Mouse (Mus musculus) neural tube, embryonic 13.5 days (tissue): Measurements from ENCODE around the gene Mylk2. TPM values are rescaled to one million over a fixed set of nuclear protein-coding genes. Genes with fewer than 3 reads are reported as not detected.

Experiments
- ATAC-seq: fragments of 200-750 bp; cut with Nextera tagmentation; 2 replicates; pipeline ENCODE4 v1.8.0; 2017; ENCODE audit warnings: low read depth, mild to moderate bottlenecking, moderate TSS enrichment, moderate library complexity
- H3K27ac ChIP-seq: fragments of 300-500 bp; sonication (generic); replicated peaks from 2 replicates; pipeline ENCODE4 v1.5.1; 2015; ENCODE audit warnings: moderate library complexity, mild to moderate bottlenecking, inconsistent platforms
- H3K27me3 ChIP-seq: fragments of 300-500 bp; sonication (generic); 2 replicates; pipeline ENCODE4 v1.6.1; 2015; ENCODE audit warnings: mild to moderate bottlenecking, inconsistent platforms
- H3K36me3 ChIP-seq: fragments of 300-500 bp; sonication (generic); 2 replicates; pipeline ENCODE4 v1.6.1; 2015; ENCODE audit warnings: mild to moderate bottlenecking, inconsistent platforms
- H3K4me1 ChIP-seq: fragments of 300-500 bp; sonication (generic); replicated peaks from 2 replicates; pipeline ENCODE4 v1.6.1; 2015; ENCODE audit warnings: inconsistent platforms
- H3K4me2 ChIP-seq: fragments of 300-500 bp; sonication (generic); 2 replicates; pipeline ENCODE4 v1.6.1; 2015; ENCODE audit warnings: inconsistent platforms, mild to moderate bottlenecking, moderate library complexity
- H3K4me3 ChIP-seq: fragments of 300-500 bp; sonication (generic); 2 replicates; pipeline ENCODE4 v1.5.1; 2015; ENCODE audit warnings: mild to moderate bottlenecking, inconsistent platforms
- H3K9ac ChIP-seq: fragments of 300-500 bp; sonication (generic); 2 replicates; pipeline ENCODE4 v1.6.1; 2015; ENCODE audit warnings: moderate library complexity, mild to moderate bottlenecking, inconsistent platforms
- H3K9me3 ChIP-seq: fragments of 300-500 bp; sonication (generic); 2 replicates; pipeline ENCODE4 v1.6.1; 2016; ENCODE audit warnings: inconsistent platforms
- WGBS: fragments of 180-500 bp; shearing (Covaris S2); methylation state at CpG from one replicate; pipeline ENCODE4 v1.1.7; 2015; 5-methylcytosine and 5-hydroxymethylcytosine counted together
- polyA plus RNA-seq: library from polyadenylated mRNA; unstranded; fragments of >200 nt; fragmentation: Nextera tagmentation; extraction: Ambion mirVana; gene quantifications from 2 replicates; pipeline ENCODE4 v1.2.1, GENCODE M21; 2015

Gene Mylk2
- polyA plus RNA-seq, 1 experiment from 2014 or later = not detected

- H3K36me3 ChIP-seq = no peaks in the 10 kb centered on the region
- H3K4me2 ChIP-seq = no peak overlapping the region
- peaks cover 15% of the 10 kb centered on the region; the same call in 1 of the 2 replicates for H3K4me1 ChIP-seq
- peak overlapping the region; percentile 4; the same call in 1 of the 2 replicates for H3K4me3 ChIP-seq
- no peak overlapping the region for H3K27ac ChIP-seq
- no peak overlapping the region for H3K9ac ChIP-seq
- no peak for ATAC-seq
- no peaks in the 10 kb centered on the region for H3K9me3 ChIP-seq
- 80% methylated on average over 12 of the region's 12 CpGs for WGBS
- H3K27me3 ChIP-seq = peaks cover 18% of the 10 kb centered on the region; the same call in 1 of the 2 replicates
Observed at GRCm38 (mm10) chr2:152931456-152932160, 20.5 kb downstream of the Mylk2 start.

GRCm38 (mm10) chr2:152933048-152933447 is 21.9 kb downstream of the Mylk2 start, which contains the start of gene Foxs1:
Gene Foxs1 (minus strand): TSS chr2:152933208.
- no peak within 1 kb of the TSS for H3K9ac ChIP-seq
- 0 out of 2 replicates have a peak within 1 kb of the TSS, but pooled peaks have one; percentile 1 for H3K4me2 ChIP-seq
- H3K27ac ChIP-seq = no peak within 1 kb of the TSS
- H3K4me3 ChIP-seq = peak within 1 kb of the TSS; percentile 1; the same call in 1 of the 2 replicates
- H3K9me3 ChIP-seq = no peaks in the 10 kb centered on the region
- 37% methylated on average over 9 of the region's 9 CpGs for WGBS
- H3K4me1 ChIP-seq = peaks cover 8% of the 10 kb centered on the region; the same call in 1 of the 2 replicates
- H3K36me3 ChIP-seq = no peaks in the 10 kb centered on the region
- no peak for ATAC-seq
- peaks cover 19% of the 10 kb centered on the region; the same call in 1 of the 2 replicates for H3K27me3 ChIP-seq

DNA sequence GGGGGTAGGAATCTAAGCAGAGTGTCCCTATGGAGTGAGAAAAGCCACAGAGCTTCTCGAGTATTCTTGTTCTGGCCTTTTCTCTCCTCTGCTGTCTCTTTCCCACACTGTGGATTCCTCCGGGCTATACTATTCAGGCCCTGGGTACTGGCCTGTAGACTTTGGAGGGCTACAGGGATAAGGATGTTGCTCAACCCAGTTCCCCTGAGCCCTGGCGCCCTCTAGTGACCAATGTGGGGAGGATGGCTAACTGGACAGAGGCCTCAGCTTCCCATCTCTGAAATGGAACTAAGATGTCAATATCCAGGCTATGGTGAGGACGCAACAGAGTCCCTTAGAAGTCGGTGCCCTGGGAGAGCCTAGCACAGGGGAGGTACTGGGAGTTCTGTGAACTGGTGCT is 22.5 kb downstream of the Mylk2 start:
- H3K4me1 ChIP-seq = peaks cover 8% of the 10 kb centered on the region; the same call in 1 of the 2 replicates
- H3K9ac ChIP-seq = no peak overlapping the region
- no peak overlapping the region for H3K4me2 ChIP-seq
- 34% methylated on average over 5 of the region's 5 CpGs for WGBS
- no peaks in the 10 kb centered on the region for H3K36me3 ChIP-seq
- H3K9me3 ChIP-seq = no peaks in the 10 kb centered on the region
- no peak overlapping the region for H3K4me3 ChIP-seq
- H3K27me3 ChIP-seq = peaks cover 22% of the 10 kb centered on the region; the same call in 1 of the 2 replicates
- H3K27ac ChIP-seq = no peak overlapping the region
- no peak for ATAC-seq

DNA sequence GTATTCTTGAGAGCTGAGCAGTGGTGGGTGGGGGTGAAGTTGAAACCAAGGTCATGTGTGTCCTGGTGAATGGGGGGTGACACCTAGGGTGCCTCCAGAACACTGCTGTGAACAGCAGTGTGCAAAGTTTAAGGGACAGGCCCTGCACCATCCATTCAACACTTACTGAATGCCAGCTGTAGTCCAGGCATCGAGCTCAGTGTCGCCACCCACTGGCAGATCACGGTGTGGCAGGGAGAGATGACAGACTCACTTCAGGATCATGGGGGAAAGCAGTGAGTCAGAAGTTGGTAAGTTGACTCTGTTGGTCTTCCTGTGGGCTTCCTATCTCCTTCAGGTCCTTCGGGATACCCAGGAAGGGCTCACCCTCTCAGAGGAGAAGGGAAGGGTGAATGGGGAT is 28.7 kb downstream of the Mylk2 start:
- H3K4me2 ChIP-seq = no peak overlapping the region
- no peaks in the 10 kb centered on the region for H3K9me3 ChIP-seq
- H3K4me3 ChIP-seq = no peak overlapping the region
- H3K27ac ChIP-seq = no peak overlapping the region
- H3K27me3 ChIP-seq = peaks cover 78% of the 10 kb centered on the region
- H3K4me1 ChIP-seq = peaks cover 15% of the 10 kb centered on the region
- no peak overlapping the region for H3K9ac ChIP-seq
- H3K36me3 ChIP-seq = no peaks in the 10 kb centered on the region
- WGBS = 15% methylated on average over 4 of the region's 4 CpGs
- no peak for ATAC-seq

DNA sequence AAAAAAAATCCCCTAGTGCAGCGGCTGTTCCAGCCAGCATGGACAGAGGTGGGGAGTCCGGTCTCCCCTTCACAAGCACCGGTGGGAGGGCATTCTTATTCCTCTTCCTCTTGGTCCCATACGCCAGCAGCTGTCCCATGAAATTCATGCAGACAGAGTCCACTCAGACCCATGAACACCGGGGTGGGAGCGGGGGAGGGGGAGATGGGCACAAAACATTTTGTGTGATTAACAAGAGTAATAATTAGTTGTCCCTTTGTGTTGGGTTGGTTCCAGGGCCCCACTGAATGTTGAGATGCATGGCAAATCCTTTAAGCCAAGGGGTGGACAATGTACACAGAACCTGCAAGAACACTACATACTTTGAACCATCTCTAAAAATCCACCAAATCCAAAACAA is 30.0 kb downstream of the Mylk2 start:
- Histone ChIP-seq H3K4me3 (no peak overlapping the region), H3K4me1 (peaks cover 15% of the 10 kb centered on the region), H3K36me3 (no peaks in the 10 kb centered on the region), H3K4me2 (no peak overlapping the region), H3K9me3 (no peaks in the 10 kb centered on the region), H3K9ac (no peak overlapping the region), H3K27me3 (peaks cover 81% of the 10 kb centered on the region), H3K27ac (no peak overlapping the region)
- 66% methylated on average over 6 of the region's 6 CpGs for whole genome bisulfite sequencing
- ATAC-seq = no peak

GRCm38 (mm10) chr2:152941776-152942175 is 30.6 kb downstream of the Mylk2 start:
- 38% methylated on average over 7 of the region's 7 CpGs for whole genome bisulfite sequencing

GRCm38 (mm10) chr2:152942898-152943515 is 31.9 kb downstream of the Mylk2 start:
- H3K27me3 ChIP-seq = peaks cover 94% of the 10 kb centered on the region
- H3K9ac ChIP-seq = peak overlapping the region; percentile 72
- no peaks in the 10 kb centered on the region for H3K9me3 ChIP-seq
- peak overlapping the region; percentile 90 for H3K4me2 ChIP-seq
- H3K4me3 ChIP-seq = peak overlapping the region; percentile 44
- no peak for ATAC-seq
- H3K36me3 ChIP-seq = no peaks in the 10 kb centered on the region
- peaks cover 15% of the 10 kb centered on the region for H3K4me1 ChIP-seq
- under 1% methylated on average over 61 of the region's 65 CpGs for WGBS
- H3K27ac ChIP-seq = no peak overlapping the region

More at GRCm38 (mm10) chr2:152941776-152942175, 30.6 kb downstream of the Mylk2 start:
- Histone ChIP-seq H3K4me2 (no peak overlapping the region), H3K9me3 (no peaks in the 10 kb centered on the region), H3K27ac (no peak overlapping the region), H3K4me3 (no peak overlapping the region), H3K4me1 (peaks cover 15% of the 10 kb centered on the region), H3K9ac (no peak overlapping the region), H3K36me3 (no peaks in the 10 kb centered on the region), H3K27me3 (peaks cover 82% of the 10 kb centered on the region)
- no peak for ATAC-seq

DNA sequence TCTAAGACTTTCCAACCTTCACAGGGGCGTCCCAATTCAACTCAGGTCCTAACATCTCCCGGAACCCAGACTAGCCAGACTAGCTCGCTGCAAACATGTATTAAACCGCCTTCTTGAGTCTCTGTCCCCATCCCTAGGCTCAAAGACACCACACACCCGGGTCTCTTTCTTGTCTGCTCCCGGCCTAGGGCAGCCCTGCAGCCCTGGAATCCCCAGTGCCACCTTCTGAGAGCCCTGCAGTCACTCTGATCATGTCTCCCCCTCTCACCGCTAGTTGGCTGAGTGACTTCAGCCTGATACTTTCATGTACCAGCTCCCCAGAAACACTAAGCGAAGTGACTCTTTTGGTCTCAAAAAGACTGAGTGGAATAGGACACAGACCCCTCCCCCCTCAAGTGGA is 32.4 kb downstream of the Mylk2 start:
- Histone ChIP-seq H3K4me2 (peak overlapping the region; percentile 90), H3K9ac (peak overlapping the region; percentile 72), H3K4me3 (peak overlapping the region; percentile 44), H3K4me1 (peaks cover 15% of the 10 kb centered on the region), H3K27me3 (peaks cover 97% of the 10 kb centered on the region), H3K27ac (no peak overlapping the region), H3K36me3 (no peaks in the 10 kb centered on the region), H3K9me3 (no peaks in the 10 kb centered on the region)
- WGBS = 8% methylated on average over 8 of the region's 8 CpGs
- ATAC-seq = no peak

GRCm38 (mm10) chr2:152944013-152944412 is 32.9 kb downstream of the Mylk2 start:
- Histone ChIP-seq H3K36me3 (no peaks in the 10 kb centered on the region), H3K27me3 (peaks cover 97% of the 10 kb centered on the region)
- no peak for ATAC-seq

GRCm38 (mm10) chr2:152947098-152947497 is 35.9 kb downstream of the Mylk2 start:
- H3K27me3 ChIP-seq = peaks cover 86% of the 10 kb centered on the region
- no peaks in the 10 kb centered on the region for H3K36me3 ChIP-seq
- 51% methylated on average over 7 of the region's 7 CpGs for WGBS
- H3K4me2 ChIP-seq = no peak overlapping the region
- ATAC-seq = no peak
- H3K9me3 ChIP-seq = no peaks in the 10 kb centered on the region
- no peak overlapping the region for H3K4me3 ChIP-seq
- no peak overlapping the region for H3K27ac ChIP-seq
- H3K9ac ChIP-seq = peak overlapping the region; percentile 6; the same call in 1 of the 2 replicates
- peaks cover 28% of the 10 kb centered on the region for H3K4me1 ChIP-seq

More at GRCm38 (mm10) chr2:152944013-152944412, 32.9 kb downstream of the Mylk2 start:
- H3K9me3 ChIP-seq = no peaks in the 10 kb centered on the region
- 56% methylated on average over 9 of the region's 9 CpGs for WGBS
- peaks cover 15% of the 10 kb centered on the region for H3K4me1 ChIP-seq
- no peak overlapping the region for H3K4me3 ChIP-seq
- H3K9ac ChIP-seq = no peak overlapping the region
- no peak overlapping the region for H3K27ac ChIP-seq
- no peak overlapping the region for H3K4me2 ChIP-seq

- WGBS = 86% methylated on average over 5 of the region's 5 CpGs
- Histone ChIP-seq H3K27ac (no peak overlapping the region), H3K4me1 (peaks cover 22% of the 10 kb centered on the region), H3K9ac (no peak overlapping the region), H3K9me3 (no peaks in the 10 kb centered on the region), H3K4me2 (no peak overlapping the region), H3K4me3 (no peak overlapping the region), H3K27me3 (peaks cover 80% of the 10 kb centered on the region), H3K36me3 (no peaks in the 10 kb centered on the region)
- ATAC-seq = no peak
Observed at GRCm38 (mm10) chr2:152948438-152949020, 37.4 kb downstream of the Mylk2 start.
